Mouse (Mus musculus): ENCODE results near the gene Cpsf4l.

GRCm38 (mm10) chr11:113711061-113711460 lies 1.2 kb upstream of the Cpsf4l start:
- TF ChIP-seq POLR2A (IDR thresholded peaks at IDR 0.05; ENCODE audit: low read depth, low read length) (no peak), CTCF (IDR thresholded peaks at IDR 0.05; ENCODE audit: extremely low read depth, insufficient read length, insufficient replicate concordance, low read depth, low read length) (no peak)
